Mouse (Mus musculus) CD4-positive helper T cell, adult 2 months (primary cell): ENCODE data around the gene Mier3.

Experiments used
- DNase-seq: peaks from one replicate; pipeline ENCODE4 v3.0.0-alpha.2; 2012; ENCODE audit warnings: low read depth, missing footprints, low spot score

Gene Mier3

DNA sequence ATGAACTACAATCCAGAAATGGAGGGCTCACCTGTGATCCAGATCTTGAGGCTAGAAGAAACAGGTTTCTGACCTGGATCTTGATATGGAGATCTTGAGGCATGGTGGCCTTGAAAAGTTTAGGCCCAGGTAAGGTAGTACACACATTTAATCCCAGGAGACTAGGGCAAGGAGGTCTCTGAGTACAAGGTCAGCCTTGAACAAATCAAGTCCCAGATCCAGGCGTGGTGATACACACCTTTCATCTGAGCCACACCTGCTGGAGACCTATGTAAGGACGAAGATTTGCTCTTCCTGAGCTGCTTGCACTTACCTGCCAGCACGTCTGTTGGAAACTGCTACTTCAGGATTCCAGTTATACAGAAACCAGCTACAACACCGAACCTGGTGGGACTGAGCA is at the start of gene Mier3:
Gene Mier3, plus strand, starts transcription at position 301 of the 400 bp plus-strand sequence.
- DNase-seq = no peak

DNA sequence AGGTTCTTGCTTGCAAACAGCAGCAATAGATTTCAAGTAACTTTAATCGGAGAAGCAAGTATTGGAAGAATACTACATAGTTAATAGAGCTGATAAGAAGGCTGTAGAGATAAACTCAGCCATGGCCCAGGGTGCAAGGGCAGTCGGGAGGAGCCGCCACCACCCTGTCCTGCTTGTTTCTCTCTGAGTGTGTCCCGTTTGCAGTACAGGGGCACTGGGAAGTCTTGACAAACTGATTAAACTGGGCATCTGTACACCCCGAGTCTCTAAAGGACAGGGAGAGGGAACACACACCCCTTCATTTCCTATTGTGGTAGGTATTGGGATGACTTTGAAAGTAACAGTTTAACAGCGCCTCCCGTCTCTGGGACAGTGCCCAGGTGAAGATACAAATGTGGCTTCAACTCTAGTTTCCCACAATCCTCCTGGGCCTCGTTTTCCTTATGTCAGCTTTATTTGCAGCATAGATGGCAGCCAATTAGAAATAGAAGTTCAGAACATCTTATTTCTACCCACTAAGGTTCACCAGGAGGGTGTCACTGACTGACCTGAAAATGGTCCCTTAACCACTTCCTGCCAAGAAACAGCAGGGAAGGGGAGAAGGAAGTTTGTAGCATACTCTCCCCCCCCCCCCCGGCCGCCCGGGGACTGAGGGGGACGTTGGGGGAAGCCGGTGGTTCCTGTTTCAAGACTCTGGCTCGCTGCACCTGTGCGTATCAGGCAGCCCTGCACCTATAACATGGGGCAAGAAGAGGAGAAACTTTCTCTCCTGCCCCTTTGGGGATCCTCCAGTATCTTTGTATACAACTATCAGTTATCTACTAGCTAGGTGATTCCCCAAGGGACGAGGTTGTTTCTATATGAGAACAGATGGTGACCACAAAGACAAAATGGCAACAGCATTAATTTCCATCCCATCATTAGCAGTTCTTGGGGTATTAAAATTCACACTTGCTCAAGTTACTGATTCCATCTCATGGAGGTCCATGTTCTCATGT is 46.3 kb upstream of the Mier3 start:
- DNase-seq = peak; percentile 14

DNA sequence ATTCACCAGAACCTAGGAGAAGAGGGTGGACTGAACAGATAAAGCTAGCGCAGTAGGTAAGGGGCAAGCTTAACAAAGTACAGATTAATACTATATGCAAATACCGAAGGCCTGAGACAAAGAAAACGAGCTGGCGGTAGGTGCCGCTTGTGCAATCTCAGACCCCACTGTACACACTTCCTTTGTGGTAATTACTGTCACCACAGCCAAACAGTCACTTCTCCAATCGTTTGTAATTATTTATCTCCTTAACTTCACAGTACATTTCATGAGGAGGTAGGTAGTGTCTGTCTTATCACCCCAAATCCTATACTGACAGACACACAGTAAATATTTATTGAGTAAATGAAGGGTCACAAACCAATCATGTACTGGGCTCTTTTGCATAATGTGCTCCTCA is 40.5 kb upstream of the Mier3 start:
- no peak for DNase-seq

DNA sequence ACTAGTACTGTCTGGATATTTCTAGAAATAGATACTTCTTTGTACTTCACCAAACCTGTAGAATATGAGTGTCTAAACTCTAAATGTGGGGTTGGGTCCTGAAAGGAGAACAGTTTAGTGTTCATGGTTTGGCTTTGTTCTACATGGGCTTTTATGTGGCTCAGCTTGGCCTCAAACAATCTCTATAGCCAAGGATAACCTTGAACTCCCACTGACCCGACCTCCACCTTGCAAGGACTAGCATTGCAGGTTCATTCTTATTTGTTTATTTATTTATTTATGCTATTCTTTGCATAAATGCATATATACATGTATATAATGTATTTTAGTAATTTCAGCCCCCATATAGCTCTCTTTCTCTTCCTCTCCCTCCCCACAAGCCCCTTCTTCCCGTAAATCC is 37.1 kb upstream of the Mier3 start:
- DNase-seq = no peak

DNA sequence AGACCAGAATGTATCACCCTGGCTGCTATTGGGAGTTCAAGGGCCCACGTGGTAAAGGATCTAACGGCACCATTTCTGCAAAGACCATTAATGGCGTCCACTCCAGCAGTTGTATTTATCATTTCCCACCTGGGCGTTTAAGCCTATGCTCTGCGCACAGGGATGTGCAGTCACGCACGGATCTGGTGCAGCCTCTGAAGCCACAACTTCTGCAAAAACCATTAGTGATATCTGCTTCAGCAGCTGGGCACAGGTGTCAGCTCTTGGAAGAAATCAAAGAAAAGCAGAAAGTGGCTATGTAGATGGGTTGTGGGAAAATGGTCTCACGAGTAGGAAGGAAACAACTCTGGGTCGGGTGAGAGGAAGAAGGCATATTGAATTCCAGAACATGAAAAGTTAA is 34.6 kb upstream of the Mier3 start:
- DNase-seq = no peak

DNA sequence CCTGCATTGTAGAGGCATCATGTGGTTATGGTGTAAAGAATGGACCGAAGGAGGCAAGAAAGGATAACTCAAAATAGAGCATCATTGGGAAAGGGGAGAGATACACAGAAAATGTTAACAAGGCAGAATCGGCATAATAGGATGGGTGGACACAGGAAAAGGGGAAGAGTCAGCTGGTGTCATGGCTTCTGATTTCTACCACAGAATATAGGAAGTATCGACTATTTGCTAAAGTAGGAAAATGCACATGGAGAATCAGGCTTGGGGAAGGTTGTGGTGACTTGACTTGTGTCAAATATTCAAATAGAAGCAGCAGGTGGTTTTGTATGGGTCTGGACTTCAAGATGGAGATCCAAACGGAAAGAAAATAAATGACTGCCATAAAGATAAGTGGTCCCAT is 33.5 kb upstream of the Mier3 start:
- DNase-seq = no peak

DNA sequence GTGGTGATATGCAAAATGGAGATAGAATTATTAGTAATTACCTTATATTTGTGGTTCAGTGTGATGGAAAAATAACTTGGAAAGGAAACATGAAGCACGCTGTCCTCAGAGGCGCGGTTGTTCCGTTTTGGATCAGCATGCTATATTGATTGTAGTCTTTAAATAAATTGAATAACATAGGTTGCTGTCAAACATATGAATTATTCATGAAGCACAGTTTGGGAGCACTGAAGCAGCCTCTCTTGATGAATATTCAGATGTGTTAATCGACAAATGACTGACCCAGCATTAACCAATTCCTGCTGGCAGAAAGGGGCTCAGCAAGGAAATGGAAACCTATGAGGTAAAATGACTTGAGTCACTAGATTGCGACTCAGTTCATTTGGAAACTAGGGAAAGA is 29.8 kb upstream of the Mier3 start:
- DNase-seq = no peak

DNA sequence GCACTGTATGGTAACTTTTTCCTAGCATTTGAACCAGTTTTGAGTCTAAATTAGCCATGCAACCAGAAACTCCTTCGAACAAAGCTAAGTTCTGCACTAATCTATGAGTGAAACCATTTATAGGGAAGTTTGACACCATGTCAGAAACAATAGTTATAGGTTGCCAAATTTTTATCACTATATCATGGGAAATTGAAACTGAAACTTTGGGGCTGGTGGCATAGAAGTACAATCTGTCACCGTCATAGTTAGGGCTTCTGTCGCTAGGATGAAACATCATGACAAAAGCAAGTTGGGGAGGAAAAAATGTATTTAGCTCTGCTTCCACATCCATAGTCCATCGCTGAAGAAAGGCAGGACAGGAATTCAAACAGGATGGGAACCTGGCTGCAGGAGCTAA is 25.5 kb upstream of the Mier3 start:
- DNase-seq = peak; percentile 48

DNA sequence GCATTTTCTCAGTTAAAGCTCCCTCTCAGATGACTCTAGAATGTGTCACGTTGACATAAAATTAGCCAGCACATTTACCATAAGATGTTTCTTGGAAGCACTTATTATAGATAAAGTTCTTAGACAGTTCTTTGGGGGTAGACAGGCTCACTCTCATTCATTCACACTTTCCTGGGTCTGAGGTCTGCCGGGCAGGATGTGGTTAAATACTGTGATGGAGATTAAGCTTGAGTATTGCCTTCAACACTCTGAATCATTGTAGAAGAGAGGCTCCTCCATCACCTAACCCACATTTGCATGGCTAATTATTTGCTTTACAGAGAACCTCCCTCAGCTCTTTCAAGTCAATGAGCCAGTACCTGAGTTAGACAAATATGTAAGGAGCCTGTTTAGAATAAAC is 24.9 kb upstream of the Mier3 start:
- peak; percentile 71 for DNase-seq

DNA sequence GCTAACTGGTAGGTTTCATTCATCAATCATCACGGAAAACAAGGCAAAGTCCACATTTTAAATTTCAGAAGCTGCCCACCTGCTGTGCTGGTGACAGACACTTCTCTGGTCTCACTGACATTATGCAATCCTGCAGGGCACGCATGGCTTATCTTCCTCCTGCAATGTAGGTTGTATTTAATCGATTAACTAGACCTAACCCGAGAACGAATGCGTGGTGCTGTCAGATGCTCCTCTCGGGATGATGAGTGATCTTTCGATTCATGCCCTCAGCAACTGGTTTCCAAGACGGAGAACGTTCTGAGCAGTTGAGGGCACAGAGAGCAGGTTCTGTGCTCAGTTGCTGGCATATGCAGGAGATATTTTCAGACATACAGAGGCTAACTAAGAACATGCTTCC is 24.5 kb upstream of the Mier3 start:
- peak; percentile 15 for DNase-seq

DNA sequence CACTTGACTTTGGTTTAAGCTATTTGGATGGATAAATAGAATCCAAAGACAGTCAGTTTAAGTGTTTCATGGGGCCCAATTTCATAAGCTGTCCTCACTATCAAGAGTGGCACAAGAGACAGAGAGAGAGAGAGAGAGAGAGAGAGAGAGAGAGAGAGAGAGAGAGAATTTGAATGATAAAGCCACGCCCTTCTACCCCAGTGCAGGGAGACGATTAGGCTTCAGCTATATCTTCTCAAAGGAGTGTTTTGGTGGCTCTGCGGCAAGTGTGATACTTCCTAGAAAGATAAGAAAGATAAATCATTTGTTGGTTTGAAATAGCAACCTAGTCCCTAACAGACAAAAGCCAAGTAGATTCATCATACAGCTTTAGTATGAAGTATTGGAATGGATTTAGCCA is 24.0 kb upstream of the Mier3 start:
- DNase-seq = peak; percentile 9

DNA sequence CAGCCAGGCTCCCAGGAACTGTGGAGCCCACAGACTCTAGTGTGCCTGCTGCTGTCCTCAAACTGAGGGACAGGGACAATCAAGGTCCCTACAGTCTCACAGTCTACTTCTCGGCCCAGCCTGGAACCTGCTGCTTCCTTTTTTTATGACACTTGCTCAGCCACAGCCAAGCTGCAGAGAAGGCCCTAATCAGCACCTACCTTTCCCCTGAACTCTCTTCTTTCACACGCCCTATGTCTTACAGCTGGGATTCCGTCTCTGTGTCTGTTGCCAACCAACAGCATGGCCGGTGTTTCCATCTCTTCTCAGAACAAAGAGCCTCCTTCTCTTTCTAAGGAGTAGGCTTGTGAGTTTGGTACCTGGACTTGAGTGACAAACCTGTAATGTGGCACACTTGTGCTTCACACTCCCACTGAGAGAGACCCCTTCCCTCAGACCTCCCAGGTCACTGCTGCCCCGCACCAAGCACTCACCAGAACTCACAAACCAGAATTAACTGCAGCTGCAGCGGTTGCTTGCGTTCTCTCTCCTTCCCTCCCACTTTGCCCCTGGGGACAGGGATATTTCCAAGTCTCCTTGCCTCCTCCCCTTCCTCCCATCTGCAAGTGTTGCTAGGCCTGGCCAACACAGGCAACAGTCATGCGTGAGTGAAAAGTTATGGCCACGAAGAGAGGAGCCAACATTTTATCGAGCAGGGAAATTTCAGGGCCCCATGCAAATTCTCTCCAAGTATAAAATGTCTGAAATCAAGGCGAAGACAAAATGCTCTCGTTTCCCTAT is 22.1 kb upstream of the Mier3 start:
- DNase-seq = no peak

DNA sequence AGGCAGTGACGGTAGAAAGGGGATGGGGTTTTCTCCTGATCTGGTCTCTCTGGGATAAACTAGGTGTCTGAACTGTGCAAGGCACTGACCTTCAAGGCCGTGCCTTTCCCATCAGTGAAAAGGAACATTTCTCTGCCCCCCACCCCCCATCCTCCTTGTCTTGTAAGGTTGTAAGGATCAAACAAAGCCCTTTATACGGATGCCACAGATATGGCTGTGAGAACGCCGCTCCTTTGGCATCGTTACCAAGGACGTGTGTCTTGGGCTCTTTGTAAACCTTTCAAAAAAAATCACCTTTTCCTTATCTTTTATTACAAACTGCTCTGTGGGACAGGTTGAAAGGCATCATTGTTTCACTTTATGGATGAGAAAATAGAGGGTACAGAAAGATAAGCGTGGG is 21.3 kb upstream of the Mier3 start:
- DNase-seq = no peak

DNA sequence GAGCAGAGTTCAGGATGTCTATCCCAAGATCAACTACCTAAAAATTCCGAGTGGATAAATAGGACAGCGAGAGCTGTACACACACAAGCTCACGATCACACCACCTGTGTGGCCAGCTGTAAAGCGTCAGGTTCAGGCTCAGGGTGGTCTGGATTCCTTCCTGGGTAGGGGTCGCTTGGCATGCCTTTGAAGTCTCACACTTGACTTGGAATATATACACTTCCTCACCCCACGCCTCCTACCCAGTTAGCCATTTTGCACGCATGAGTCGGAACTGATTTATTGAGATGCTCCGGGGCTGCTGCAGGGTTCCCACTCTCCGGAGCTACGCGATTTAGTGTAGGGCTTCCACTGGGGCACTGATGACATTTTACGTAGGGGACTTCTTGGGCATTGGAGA is 20.7 kb upstream of the Mier3 start:
- no peak for DNase-seq

DNA sequence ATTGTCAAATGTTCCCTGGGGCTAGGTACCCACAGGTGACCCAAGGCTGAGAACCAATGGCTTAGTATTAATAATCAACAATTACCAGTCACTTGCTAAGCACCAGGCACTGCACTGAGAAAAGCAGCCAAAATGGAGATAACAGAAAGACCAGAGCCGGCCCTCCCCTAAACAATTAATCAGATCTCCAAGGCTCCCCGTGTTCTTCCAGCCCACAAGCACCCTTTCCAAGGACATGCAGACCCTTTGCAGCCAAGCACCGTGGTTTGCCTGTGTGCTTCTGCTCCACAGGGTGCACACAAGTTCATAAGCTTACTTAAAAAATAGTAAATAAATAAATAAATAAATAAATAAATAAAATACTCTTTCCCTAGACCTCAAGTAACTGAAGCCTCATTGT is 20.2 kb upstream of the Mier3 start:
- no peak for DNase-seq

DNA sequence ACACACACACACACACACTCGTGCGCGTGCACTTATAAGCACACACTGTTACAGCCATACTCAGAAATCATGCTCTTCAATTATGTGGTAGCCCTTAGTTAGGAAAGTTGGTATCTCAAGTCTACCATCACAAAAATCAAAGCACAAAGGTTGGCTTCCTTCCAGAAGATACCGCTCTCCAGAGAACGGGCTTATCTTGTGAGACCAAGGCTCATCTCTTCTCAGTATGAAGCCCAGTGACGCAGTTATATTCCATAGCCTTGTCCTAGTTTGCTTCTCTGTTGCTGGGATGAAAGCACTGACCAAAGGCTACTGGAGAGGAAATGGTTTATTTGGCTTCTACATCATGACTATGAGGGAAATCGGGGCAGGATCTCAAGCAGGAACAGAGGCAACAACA is 12.8 kb upstream of the Mier3 start:
- no peak for DNase-seq

DNA sequence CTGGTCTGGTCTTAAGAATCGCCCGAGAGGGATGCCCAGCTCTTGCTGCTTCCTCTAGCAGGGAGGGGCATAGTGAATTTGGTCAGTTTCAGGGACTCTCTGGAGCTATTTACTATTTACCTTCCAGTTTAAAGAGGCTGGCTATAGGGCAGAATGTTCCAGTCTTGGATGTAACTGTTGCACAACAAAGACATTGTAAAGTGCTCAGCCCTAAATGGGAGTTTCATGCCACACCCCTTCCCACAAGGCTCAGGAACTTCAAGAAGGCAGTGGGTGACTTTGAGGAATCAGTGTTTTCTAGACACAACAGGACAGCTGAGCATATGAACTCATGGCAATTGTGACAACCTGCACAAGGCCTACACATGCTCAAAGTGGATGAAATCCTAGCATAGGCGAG is 3.9 kb upstream of the Mier3 start:
- no peak for DNase-seq

DNA sequence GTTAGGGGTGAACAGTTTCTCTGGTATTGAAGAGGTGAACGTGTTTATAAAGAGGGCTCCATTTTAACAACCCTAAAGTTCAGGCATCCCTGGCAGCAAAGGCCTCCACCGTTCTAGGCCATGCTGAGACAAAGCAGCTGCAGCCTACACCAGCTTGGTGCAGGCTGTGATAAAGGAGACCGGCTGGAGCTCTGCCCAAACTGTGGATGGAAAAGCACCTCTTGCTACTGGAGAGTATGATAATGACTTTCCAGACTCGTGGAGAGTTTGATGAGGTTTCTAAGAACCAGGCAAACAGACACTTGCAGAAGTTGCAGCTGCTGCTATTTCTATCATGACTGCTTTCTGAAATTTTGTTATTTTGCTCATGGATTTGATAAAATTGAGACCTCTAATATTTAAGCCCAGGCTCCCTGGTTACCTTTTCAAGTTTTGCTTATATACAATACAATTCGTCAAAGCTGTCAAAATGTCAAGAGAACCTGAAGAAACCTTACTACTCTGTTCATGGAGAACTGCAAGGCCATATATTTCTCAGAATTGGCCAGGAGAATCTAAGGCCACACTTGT is 3.4 kb downstream of the Mier3 start:
- DNase-seq = no peak

DNA sequence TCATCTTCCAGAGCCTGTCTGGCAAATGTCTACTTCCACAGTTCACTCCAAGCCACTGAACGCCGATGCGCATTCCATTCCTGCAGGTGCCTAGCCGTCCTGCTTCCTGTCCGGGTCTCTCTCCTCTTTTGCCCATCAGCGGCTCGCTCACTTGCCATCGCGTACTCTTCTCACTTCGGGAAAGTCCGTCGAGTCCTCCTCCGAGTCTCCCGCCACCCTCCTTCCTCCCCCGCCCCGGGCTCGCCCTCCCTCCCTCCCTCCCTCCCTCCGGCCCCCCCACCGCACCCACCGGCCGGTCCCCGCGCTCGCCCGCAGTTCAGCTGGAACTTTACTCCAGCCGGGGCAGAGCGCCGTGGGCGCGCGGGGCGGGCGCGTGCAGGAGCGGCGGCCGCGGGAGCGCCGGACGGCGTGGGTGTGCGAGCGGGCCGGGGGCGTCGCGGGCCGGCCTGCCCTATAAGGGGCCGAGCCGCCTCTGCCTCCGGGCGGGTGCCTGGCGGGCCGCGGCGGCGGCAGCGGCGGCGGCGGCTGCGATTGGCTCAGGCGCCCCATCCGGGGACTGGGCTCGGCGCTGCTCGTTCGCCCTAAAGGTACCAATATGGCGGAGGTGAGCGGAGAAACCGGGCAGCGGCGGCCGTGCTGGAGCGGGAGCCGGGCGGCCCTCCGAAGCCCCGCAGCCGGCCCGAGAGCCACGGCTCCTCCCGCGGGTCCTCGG is 5.1 kb downstream of the Mier3 start:
- peak; percentile 86 for DNase-seq

DNA sequence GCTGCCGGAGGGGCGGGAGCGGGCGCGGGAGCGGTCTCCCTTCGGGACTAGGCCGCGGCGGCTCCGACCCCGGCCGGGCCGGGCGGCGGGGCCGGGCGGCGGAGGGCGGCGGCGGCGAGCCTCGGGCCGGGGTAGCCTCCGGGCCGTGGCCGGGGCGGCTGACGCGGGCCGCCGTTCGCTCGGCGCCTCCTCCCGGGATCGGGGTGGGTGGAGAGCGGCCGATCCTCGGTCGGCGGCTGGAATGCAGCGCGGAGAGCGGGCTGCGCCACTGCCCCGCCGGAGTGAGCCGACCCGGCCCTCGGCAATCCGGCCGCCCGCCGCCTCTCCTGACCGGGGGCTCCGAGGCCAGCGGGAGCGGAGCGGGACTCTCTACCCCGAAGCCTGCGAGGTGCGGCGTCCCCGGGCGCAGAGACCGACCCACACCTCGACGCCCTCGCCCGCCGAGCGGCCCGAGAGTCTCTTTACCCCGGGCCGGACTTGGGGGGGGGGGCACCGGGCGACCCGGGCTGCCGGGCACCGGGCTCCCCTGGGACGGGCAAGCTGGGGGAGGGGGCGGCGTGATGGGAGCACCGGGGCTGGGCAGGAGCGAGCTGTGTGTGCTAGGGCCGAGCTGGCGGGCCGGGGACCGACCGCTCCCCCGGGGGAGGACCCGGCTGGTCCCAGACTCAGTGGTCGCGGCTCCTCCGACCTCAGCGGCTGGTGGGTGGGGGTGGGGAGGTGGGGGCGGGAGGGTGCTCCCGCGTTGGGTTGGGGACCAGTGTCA is 5.9 kb downstream of the Mier3 start:
- peak; percentile 44 for DNase-seq

DNA sequence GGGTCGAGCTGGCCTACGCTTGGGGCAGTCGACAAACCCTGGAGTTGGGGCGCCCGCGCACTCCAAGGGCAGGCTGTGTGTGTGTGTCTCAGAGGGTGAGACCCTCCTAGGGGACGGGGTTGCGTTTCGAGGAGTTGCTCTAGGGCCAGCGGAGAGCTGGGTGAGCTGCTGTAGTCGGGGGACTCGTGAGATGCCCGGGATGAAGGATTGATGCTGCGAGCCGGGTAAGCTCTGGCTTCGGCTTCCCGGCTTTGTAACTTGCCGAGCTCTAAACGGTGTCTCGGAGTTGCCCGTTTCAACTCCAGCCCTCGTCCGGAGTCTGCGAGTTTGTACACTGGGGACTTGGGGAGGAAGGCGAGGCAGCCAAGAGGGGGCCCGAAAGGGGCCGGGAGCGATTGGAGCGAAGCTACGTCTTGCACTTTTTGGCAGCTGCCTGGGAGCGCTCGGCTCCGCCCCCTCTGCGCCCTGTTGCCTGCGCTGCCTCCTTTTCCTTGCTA is 6.6 kb downstream of the Mier3 start:
- peak; percentile 48 for DNase-seq
